Mouse (Mus musculus) monocyte, adult 5-6 weeks (primary cell): ENCODE results near the gene Tln2. TPM values are rescaled to one million over a fixed set of nuclear protein-coding genes. Genes with fewer than 3 reads are reported as not detected.
"Not testable (repeated sequence)": the region's sequence is repeated elsewhere in the genome, so short reads cannot be mapped to it uniquely, and the experiment has no call there.

Source experiments
- ATAC-seq: fragments of 153-309, 156-312 bp; replicated peaks from 2 replicates; pipeline ENCODE4 v1.8.0; 2017; ENCODE audit warnings: mild to moderate bottlenecking; ENCODE audit not compliant: low TSS enrichment, insufficient number of reproducible peaks, severe bottlenecking, poor library complexity, low FRiP score
- total RNA-seq: library from RNA; stranded (forward); fragments of 200-1000, 200-491, 200-594 nt; gene quantifications from 3 replicates; pipeline ENCODE4 v1.2.3, GENCODE M21; 2017

Tln2 gene
- total RNA-seq, 1 experiment from 2014 or later = not detected

- no peak; the same call in 1 of the 2 replicates for ATAC-seq
Observed at GRCm38 (mm10) chr9:67302386-67302989, 257.0 kb downstream of the Tln2 start.

GRCm38 (mm10) chr9:67301571-67301970 lies 257.9 kb downstream of the Tln2 start:
- ATAC-seq = no peak

GRCm38 (mm10) chr9:67300769-67301168 lies 258.7 kb downstream of the Tln2 start:
- no peak for ATAC-seq

GRCm38 (mm10) chr9:67300346-67300745 lies 259.2 kb downstream of the Tln2 start:
- ATAC-seq = no peak

GRCm38 (mm10) chr9:67299164-67299563 lies 260.3 kb downstream of the Tln2 start:
- ATAC-seq = no peak

- ATAC-seq = no peak
Observed at GRCm38 (mm10) chr9:67297236-67297889, 262.1 kb downstream of the Tln2 start.

GRCm38 (mm10) chr9:67287457-67287856 lies 272.0 kb downstream of the Tln2 start:
- ATAC-seq = no peak

GRCm38 (mm10) chr9:67286801-67287200 lies 272.7 kb downstream of the Tln2 start:
- no peak for ATAC-seq

GRCm38 (mm10) chr9:67285544-67285943 lies 274.0 kb downstream of the Tln2 start:
- ATAC-seq = no peak

GRCm38 (mm10) chr9:67281812-67282211 lies 277.7 kb downstream of the Tln2 start:
- ATAC-seq = no peak

GRCm38 (mm10) chr9:67280311-67280710 lies 279.2 kb downstream of the Tln2 start:
- ATAC-seq = not testable (repeated sequence)

GRCm38 (mm10) chr9:67276446-67276845 lies 283.1 kb downstream of the Tln2 start:
- no peak for ATAC-seq

- ATAC-seq = no peak
Observed at GRCm38 (mm10) chr9:67274296-67274695, 285.2 kb downstream of the Tln2 start.

- ATAC-seq = no peak
Observed at GRCm38 (mm10) chr9:67273362-67273761, 286.1 kb downstream of the Tln2 start.

GRCm38 (mm10) chr9:67270734-67271133 lies 288.8 kb downstream of the Tln2 start:
- ATAC-seq = no peak

GRCm38 (mm10) chr9:67270061-67270595 lies 289.4 kb downstream of the Tln2 start:
- no peak for ATAC-seq

- ATAC-seq = no peak
Observed at GRCm38 (mm10) chr9:67267276-67267990, 292.1 kb downstream of the Tln2 start.

GRCm38 (mm10) chr9:67265513-67265912 lies 294.0 kb downstream of the Tln2 start:
- no peak for ATAC-seq

GRCm38 (mm10) chr9:67264896-67265295 lies 294.6 kb downstream of the Tln2 start:
- ATAC-seq = no peak
